Mouse (Mus musculus): ENCODE data around the gene Cldn19.

DNA sequence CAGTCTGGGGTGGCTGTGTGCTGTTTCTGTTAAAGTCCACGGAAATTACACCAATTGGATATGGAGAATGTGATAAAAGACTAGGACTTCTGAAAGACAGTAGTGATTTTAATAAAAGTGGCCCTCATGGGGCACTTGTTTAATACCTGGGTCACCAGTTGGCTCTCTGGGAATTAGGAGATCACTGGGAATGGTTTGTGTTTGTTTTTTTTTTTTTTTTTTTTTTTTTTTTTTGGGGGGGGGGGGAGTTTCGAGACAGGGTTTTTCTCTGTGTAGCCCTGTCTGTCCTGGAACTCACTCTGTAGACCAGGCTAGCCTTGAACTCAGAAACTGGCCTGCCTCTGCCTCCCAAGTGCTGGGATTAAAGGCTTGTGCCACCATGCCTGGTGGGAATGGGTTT is 20.5 kb downstream of the Cldn19 start:
- TF ChIP-seq CTCF (IDR thresholded peaks at IDR 0.05; ENCODE audit: extremely low read depth, insufficient read length, insufficient replicate concordance, low read depth, low read length) (no peak), POLR2A (IDR thresholded peaks at IDR 0.05; ENCODE audit: low read depth, low read length) (no peak)
